Mouse (Mus musculus) hindbrain, embryonic 12.5 days (tissue): ENCODE measurements around the gene Hoxb4. TPM values are rescaled to one million over a fixed set of nuclear protein-coding genes. Genes with fewer than 3 reads are reported as not detected.

Experiments used
- ATAC-seq: fragments of 200-750 bp; cut with Nextera tagmentation; 2 replicates; pipeline ENCODE4 v1.8.0; 2017; ENCODE audit warnings: moderate TSS enrichment; ENCODE audit not compliant: low FRiP score
- H3K27ac ChIP-seq: fragments of 300-500 bp; sonication (generic); 2 replicates; pipeline ENCODE4 v1.5.1; 2016; ENCODE audit warnings: mild to moderate bottlenecking
- H3K27me3 ChIP-seq: fragments of 300-500 bp; sonication (generic); 2 replicates; pipeline ENCODE4 v1.6.1; 2016; ENCODE audit warnings: mild to moderate bottlenecking
- H3K36me3 ChIP-seq: fragments of 300-500 bp; sonication (generic); 2 replicates; pipeline ENCODE4 v1.6.1; 2016; ENCODE audit warnings: mild to moderate bottlenecking
- H3K4me1 ChIP-seq: fragments of 300-500 bp; sonication (generic); 2 replicates; pipeline ENCODE4 v1.6.1; 2016
- H3K4me2 ChIP-seq: fragments of 300-500 bp; sonication (generic); replicated peaks from 2 replicates; pipeline ENCODE4 v1.6.1; 2016; ENCODE audit warnings: mild to moderate bottlenecking
- H3K4me3 ChIP-seq: fragments of 300-500 bp; sonication (generic); 2 replicates; pipeline ENCODE4 v1.5.1; 2016; ENCODE audit warnings: mild to moderate bottlenecking
- H3K9ac ChIP-seq: fragments of 300-500 bp; sonication (generic); 2 replicates; pipeline ENCODE4 v1.6.1; 2016; ENCODE audit warnings: mild to moderate bottlenecking, moderate library complexity
- H3K9me3 ChIP-seq: fragments of 300-500 bp; sonication (generic); replicated peaks from 2 replicates; pipeline ENCODE4 v1.6.1; 2016; ENCODE audit warnings: mild to moderate bottlenecking
- WGBS: fragments of 180-500 bp; shearing (Covaris S2); methylation state at CpG from one replicate; pipeline ENCODE4 v1.1.7; 2016; 5-methylcytosine and 5-hydroxymethylcytosine counted together
- polyA plus RNA-seq: library from polyadenylated mRNA; unstranded; fragments of >200 nt; fragmentation: Nextera tagmentation; extraction: Ambion mirVana; gene quantifications from 2 replicates; pipeline ENCODE4 v1.2.1, GENCODE M21; 2016

Gene Hoxb4
- polyA plus RNA-seq, 1 experiment from 2014 or later = 7.7 TPM

GRCm38 (mm10) chr11:96345220-96345892 is 27.3 kb downstream of the Hoxb4 start:
- ATAC-seq = no peak
- no peaks in the 10 kb centered on the region for H3K9me3 ChIP-seq
- peak overlapping the region; percentile 62 for H3K4me2 ChIP-seq
- H3K27me3 ChIP-seq = peaks cover 87% of the 10 kb centered on the region
- WGBS = under 1% methylated on average over 32 of the region's 56 CpGs
- H3K4me3 ChIP-seq = peak overlapping the region; percentile 42
- no peaks in the 10 kb centered on the region for H3K36me3 ChIP-seq
- H3K4me1 ChIP-seq = peaks cover 39% of the 10 kb centered on the region
- peak overlapping the region; percentile 95 for H3K27ac ChIP-seq
- H3K9ac ChIP-seq = peak overlapping the region; percentile 85

- peak overlapping the region; percentile 85 for H3K9ac ChIP-seq
- ATAC-seq = no peak
- peaks cover 46% of the 10 kb centered on the region for H3K4me1 ChIP-seq
- 2% methylated on average over 44 of the region's 45 CpGs for WGBS
- no peaks in the 10 kb centered on the region for H3K9me3 ChIP-seq
- H3K4me3 ChIP-seq = peak overlapping the region; percentile 42
- H3K27ac ChIP-seq = peak overlapping the region; percentile 95
- peak overlapping the region; percentile 62 for H3K4me2 ChIP-seq
- peaks cover 87% of the 10 kb centered on the region for H3K27me3 ChIP-seq
- no peaks in the 10 kb centered on the region for H3K36me3 ChIP-seq
Measured at GRCm38 (mm10) chr11:96345893-96346806, 28.1 kb downstream of the Hoxb4 start.

DNA sequence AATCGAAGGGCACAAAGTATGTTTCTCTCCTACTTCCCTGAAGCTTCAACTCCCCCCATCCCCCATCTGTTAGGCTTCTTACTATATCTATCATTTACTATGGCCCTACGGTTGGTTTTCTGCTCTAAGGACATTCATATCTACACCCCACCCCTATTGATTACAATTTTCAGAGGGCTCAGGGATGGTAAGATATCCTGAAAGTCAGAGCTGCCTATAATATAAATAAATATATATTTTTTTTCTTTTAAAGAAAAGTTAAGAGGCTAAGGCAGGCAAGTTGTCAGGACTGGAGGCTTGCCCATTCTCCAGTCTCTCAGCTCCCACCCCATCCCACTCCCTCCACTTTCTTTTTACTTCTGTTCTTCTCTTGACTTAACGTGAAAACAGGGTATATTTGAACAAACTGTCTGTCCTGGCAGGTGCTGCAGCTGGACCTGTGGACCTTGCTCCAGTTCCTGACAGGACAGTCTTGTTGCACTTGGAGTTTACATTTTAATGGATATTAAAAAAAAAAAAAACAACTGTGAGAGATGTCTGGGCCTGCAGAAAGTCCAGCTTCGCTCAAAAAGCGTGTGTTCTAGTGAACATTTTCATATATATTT is 29.0 kb downstream of the Hoxb4 start:
- no peak for ATAC-seq
- no peaks in the 10 kb centered on the region for H3K9me3 ChIP-seq
- H3K27me3 ChIP-seq = peaks cover 89% of the 10 kb centered on the region
- peak overlapping the region; percentile 95 for H3K27ac ChIP-seq
- peaks cover 46% of the 10 kb centered on the region for H3K4me1 ChIP-seq
- H3K36me3 ChIP-seq = no peaks in the 10 kb centered on the region
- H3K4me2 ChIP-seq = peak overlapping the region; percentile 62
- no peak overlapping the region for H3K4me3 ChIP-seq
- H3K9ac ChIP-seq = 0 out of 2 replicates have a peak overlapping the region, but pooled peaks have one; percentile 85
- WGBS = 28% methylated on average over 5 of the region's 5 CpGs

GRCm38 (mm10) chr11:96347717-96348116 is 29.6 kb downstream of the Hoxb4 start:
- ATAC-seq = no peak
- peak overlapping the region; percentile 24 for H3K4me3 ChIP-seq
- 9% methylated on average over 4 of the region's 4 CpGs for WGBS
- H3K27ac ChIP-seq = peak overlapping the region; percentile 96
- peaks cover 90% of the 10 kb centered on the region for H3K27me3 ChIP-seq
- H3K9ac ChIP-seq = no peak overlapping the region
- H3K4me1 ChIP-seq = peaks cover 46% of the 10 kb centered on the region
- H3K4me2 ChIP-seq = peak overlapping the region; percentile 47
- H3K9me3 ChIP-seq = no peaks in the 10 kb centered on the region
- no peaks in the 10 kb centered on the region for H3K36me3 ChIP-seq

GRCm38 (mm10) chr11:96348141-96348928 is 30.3 kb downstream of the Hoxb4 start:
- peak overlapping the region; percentile 47 for H3K4me2 ChIP-seq

GRCm38 (mm10) chr11:96348988-96349387 is 30.9 kb downstream of the Hoxb4 start:
- peak overlapping the region; percentile 57 for H3K9ac ChIP-seq
- ATAC-seq = no peak
- 10% methylated on average over 3 of the region's 3 CpGs for WGBS
- no peaks in the 10 kb centered on the region for H3K36me3 ChIP-seq
- H3K27me3 ChIP-seq = peaks cover 79% of the 10 kb centered on the region
- no peaks in the 10 kb centered on the region for H3K9me3 ChIP-seq
- peaks cover 46% of the 10 kb centered on the region for H3K4me1 ChIP-seq
- H3K4me2 ChIP-seq = peak overlapping the region; percentile 47
- H3K27ac ChIP-seq = peak overlapping the region; percentile 96
- H3K4me3 ChIP-seq = peak overlapping the region; percentile 24

More at GRCm38 (mm10) chr11:96348141-96348928, 30.3 kb downstream of the Hoxb4 start:
- peak overlapping the region; percentile 96 for H3K27ac ChIP-seq
- WGBS = 6% methylated on average over 21 of the region's 21 CpGs
- H3K9ac ChIP-seq = peak overlapping the region; percentile 57
- no peaks in the 10 kb centered on the region for H3K36me3 ChIP-seq
- no peaks in the 10 kb centered on the region for H3K9me3 ChIP-seq
- peaks cover 46% of the 10 kb centered on the region for H3K4me1 ChIP-seq
- peaks cover 84% of the 10 kb centered on the region for H3K27me3 ChIP-seq
- H3K4me3 ChIP-seq = peak overlapping the region; percentile 24
- ATAC-seq = no peak

DNA sequence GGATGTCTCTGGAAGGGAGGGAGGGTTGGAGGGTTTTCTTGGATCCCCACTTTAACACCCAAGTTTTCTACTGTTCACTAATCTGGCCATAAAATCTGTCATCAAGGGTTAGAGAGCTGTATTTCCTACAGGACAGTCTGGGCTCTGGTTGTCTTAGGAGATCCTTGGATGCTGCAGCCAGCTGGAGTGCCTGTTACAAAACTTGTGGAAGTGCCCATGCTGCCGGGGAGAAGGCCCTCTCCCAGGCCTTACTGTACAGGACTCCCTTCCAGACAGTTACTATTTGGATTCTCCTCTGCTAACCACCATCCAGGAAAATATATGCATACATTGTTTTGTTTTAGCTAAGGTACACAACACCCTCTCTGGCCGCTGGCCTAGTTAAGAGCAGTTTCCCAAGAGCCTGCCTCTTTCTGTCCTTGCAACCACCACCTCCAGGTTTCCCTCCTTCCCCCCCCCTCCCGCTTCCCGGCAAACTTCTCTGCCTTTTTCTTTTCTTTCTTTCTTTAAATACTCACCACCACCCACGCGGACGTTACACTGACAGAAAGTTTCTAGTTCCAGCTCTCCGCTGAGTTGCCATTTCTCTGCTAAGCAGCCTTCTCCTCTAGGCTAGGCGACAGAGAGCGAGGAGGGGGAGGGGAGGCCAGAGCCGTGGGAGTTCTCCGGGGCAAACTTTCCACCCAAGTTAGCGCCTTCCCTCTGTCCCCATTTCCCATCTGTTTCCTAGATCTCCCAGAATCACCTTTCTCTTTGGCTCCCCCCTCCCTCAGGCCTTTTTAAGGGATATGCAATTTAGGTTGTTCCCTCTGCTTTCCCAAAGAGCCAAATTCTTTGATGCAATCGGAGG is 31.6 kb downstream of the Hoxb4 start:
- no peak for ATAC-seq
- no peaks in the 10 kb centered on the region for H3K36me3 ChIP-seq
- peak overlapping the region; percentile 47 for H3K4me2 ChIP-seq
- H3K4me3 ChIP-seq = peak overlapping the region; percentile 24
- peaks cover 79% of the 10 kb centered on the region for H3K27me3 ChIP-seq
- WGBS = 2% methylated on average over 14 of the region's 14 CpGs
- no peaks in the 10 kb centered on the region for H3K9me3 ChIP-seq
- peak overlapping the region; percentile 96 for H3K27ac ChIP-seq
- H3K4me1 ChIP-seq = peaks cover 41% of the 10 kb centered on the region
- peak overlapping the region; percentile 57 for H3K9ac ChIP-seq

DNA sequence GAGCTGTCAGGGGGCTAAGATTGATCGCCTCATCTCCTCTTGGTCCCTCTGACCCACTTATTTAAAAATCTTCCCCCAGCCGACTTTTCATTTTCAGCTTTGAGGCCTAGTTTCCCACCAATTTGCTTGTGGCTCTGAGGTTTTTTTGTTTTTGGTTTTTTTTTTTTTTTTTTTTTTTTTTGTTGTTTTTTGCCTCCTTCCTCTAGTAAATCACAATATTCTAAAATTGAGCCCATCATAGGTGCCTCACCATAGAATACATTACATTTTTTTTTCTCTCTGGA is 32.2 kb downstream of the Hoxb4 start, which contains the start of gene Hoxb2:
Gene Hoxb2, plus strand, starts transcription at position 185 of the 284 bp plus-strand sequence.
- peak within 1 kb of the TSS; percentile 92 for H3K9ac ChIP-seq
- H3K27ac ChIP-seq = peak within 1 kb of the TSS; percentile 96
- H3K36me3 ChIP-seq = no peaks in the 10 kb centered on the region
- H3K4me1 ChIP-seq = peaks cover 36% of the 10 kb centered on the region
- peak within 1 kb of the TSS; percentile 64 for H3K4me2 ChIP-seq
- no peaks in the 10 kb centered on the region for H3K9me3 ChIP-seq
- no peak for ATAC-seq
- peak within 1 kb of the TSS; percentile 54 for H3K4me3 ChIP-seq
- 4% methylated on average over 2 of the region's 2 CpGs for WGBS
- peaks cover 78% of the 10 kb centered on the region for H3K27me3 ChIP-seq

- no peaks in the 10 kb centered on the region for H3K9me3 ChIP-seq
- H3K4me2 ChIP-seq = peak overlapping the region; percentile 64
- peaks cover 75% of the 10 kb centered on the region for H3K27me3 ChIP-seq
- peaks cover 31% of the 10 kb centered on the region for H3K4me1 ChIP-seq
- 8% methylated on average over 2 of the region's 2 CpGs for WGBS
- peak overlapping the region; percentile 54; the same call in 1 of the 2 replicates for H3K4me3 ChIP-seq
- peak overlapping the region; percentile 92 for H3K9ac ChIP-seq
- H3K36me3 ChIP-seq = no peaks in the 10 kb centered on the region
- ATAC-seq = no peak
- peak overlapping the region; percentile 96 for H3K27ac ChIP-seq
Measured at GRCm38 (mm10) chr11:96350791-96351190, 32.7 kb downstream of the Hoxb4 start.

DNA sequence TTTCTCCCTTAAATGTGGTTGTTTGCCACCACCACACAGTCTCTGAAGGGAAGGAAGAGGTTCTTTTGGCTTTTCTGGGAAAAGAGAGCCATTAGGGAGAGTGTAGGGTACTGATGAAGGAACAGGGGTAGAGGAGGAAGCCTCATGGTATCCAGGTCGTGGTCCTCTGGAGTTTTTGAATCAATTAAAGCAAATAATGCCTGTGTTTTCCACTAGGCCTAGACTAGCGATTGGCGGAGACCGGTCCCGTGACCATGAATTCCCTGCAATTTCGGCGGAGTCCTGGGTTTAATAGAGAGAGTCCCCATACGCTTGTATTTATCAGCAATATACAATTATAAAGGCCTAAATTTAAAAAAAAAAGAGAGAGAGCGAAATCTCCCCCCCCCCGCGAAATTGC is 33.2 kb downstream of the Hoxb4 start:
- no peaks in the 10 kb centered on the region for H3K36me3 ChIP-seq
- peak overlapping the region; percentile 96 for H3K27ac ChIP-seq
- peak overlapping the region; percentile 64 for H3K4me2 ChIP-seq
- peak overlapping the region; percentile 54 for H3K4me3 ChIP-seq
- 2% methylated on average over 11 of the region's 11 CpGs for WGBS
- peaks cover 25% of the 10 kb centered on the region for H3K4me1 ChIP-seq
- H3K27me3 ChIP-seq = peaks cover 75% of the 10 kb centered on the region
- H3K9ac ChIP-seq = peak overlapping the region; percentile 92
- peak; percentile 27; the same call in 1 of the 2 replicates for ATAC-seq
- H3K9me3 ChIP-seq = no peaks in the 10 kb centered on the region

GRCm38 (mm10) chr11:96351831-96352230 is 33.8 kb downstream of the Hoxb4 start:
- Histone ChIP-seq H3K27ac (peak overlapping the region; percentile 96), H3K4me3 (peak overlapping the region; percentile 54), H3K9ac (peak overlapping the region; percentile 92)

More at GRCm38 (mm10) chr11:96351831-96352230, 33.8 kb downstream of the Hoxb4 start:
- H3K36me3 ChIP-seq = no peaks in the 10 kb centered on the region
- H3K27me3 ChIP-seq = peaks cover 75% of the 10 kb centered on the region
- H3K4me2 ChIP-seq = peak overlapping the region; percentile 64
- ATAC-seq = peak; percentile 49; the same call in 1 of the 2 replicates
- H3K9me3 ChIP-seq = no peaks in the 10 kb centered on the region
- H3K4me1 ChIP-seq = peaks cover 25% of the 10 kb centered on the region
- WGBS = under 1% methylated on average over 22 of the region's 22 CpGs
